Mouse (Mus musculus) adrenal gland (tissue): Measurements from ENCODE around the gene Tcaf2.

Experiments used
- intact Hi-C: fragments of 180-260 bp; cut with DNase I; formaldehyde crosslinking; loops from one replicate; pipeline ENCODE4 v1.15.1; 2025
- long read RNA-seq, 2 experiments: library from polyadenylated mRNA; unstranded; transcript quantifications; one replicate each; pipeline ENCODE4 v2.0.0; 2020; ENCODE audit warnings: borderline replicate concordance in 1 of 2; ENCODE audit not compliant: insufficient replicate concordance in 1 of 2

Tcaf2 gene
- long read RNA-seq, experiment 1, result 0 reads
- long read RNA-seq, experiment 2, partial matches to known transcripts, result 1 of 1 reads
- long read RNA-seq, experiment 2, other reads (novel, unspliced or antisense), result 0 of 1 reads

- intact Hi-C loops, result no loop called here
Measured at GRCm38 (mm10) chr6:42644912-42645549, at the start of gene Tcaf2. TSS of gene Tcaf2 (minus strand) at chr6:42645254.

GRCm38 (mm10) chr6:42692517-42693190 is 47.6 kb upstream of the Tcaf2 start:
- intact Hi-C loops, result no loop called here

DNA sequence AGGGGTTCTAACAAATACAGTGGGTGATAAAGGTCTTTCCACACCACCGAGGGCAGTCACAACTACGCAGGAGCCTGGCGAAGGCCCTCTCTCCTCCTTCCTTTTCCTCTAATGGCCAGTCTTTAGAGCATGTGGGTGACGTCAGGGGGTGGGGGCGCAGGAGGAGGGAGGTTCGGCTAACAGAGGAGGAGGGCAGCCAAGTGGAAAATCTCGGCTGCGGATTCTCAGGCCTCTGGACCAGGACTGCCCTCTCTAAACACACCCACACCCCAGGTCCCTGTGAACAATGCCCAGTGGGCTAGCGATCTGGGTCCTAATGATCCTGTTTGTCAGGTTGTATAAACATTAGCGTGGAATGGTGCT is 47.1 kb upstream of the Tcaf2 start:
- intact Hi-C loops, result no loop called here

GRCm38 (mm10) chr6:42689761-42690160 is 44.7 kb upstream of the Tcaf2 start:
- intact Hi-C loops, result no loop called here

GRCm38 (mm10) chr6:42687907-42688306 is 42.9 kb upstream of the Tcaf2 start:
- intact Hi-C loops, result no loop called here

DNA sequence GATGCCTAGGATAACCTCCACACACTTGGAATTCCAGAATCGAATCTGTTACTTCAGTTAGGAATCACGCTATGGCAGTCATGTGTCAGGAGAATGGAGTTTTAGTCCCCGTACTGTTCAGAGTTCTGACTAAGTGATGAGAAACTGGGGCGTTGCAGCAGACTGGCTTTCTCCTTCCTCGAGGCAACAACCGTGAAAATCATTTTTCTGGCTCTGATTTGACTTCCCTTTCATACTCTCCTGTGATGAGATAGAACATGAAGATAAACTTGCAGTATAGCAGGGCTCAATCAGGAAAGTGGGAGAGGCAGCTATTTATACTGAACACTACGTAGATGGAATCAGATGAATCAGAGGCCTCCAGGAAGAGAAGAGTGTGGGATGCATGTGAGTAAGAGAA is 35.0 kb upstream of the Tcaf2 start:
- intact Hi-C loops, result no loop called here

DNA sequence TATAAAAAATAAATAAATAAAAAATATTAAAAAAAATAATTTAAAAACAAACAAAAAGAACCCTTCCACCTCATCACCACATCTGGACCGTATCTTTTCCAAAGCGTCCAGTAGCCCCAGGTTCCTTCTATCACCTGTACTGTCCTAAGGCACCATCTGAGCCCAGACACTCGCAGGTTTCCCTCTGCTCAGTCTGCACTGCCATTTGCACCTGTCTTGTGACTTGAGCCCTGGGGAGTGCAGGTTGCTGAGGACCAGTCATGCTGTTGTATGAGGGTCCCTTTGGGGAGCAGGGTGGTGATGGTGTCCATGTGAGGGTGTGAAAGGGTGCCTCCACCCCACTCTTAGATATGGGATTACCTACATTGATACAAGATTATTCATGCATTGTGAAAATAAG is 31.0 kb upstream of the Tcaf2 start:
- intact Hi-C loops, result no loop called here

DNA sequence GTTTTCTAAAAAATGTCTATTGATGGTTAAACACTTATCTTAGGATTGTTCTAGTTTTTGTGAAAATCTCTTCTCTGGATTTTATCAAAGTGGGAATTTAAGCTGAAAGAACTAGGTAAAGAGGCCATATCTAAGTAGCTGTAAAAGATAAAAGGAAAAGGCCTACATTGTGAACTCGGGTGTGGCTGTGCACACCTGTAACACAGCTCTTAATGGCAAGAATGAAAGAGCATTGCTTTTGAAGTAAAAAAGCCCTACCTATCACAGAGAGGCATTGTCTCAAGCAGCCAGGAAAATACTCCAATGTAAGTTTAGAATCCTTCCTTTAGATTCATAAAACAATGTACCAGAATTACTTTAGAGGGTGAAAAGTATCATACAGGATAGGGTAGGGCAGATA is 26.7 kb upstream of the Tcaf2 start:
- intact Hi-C loops, result no loop called here

DNA sequence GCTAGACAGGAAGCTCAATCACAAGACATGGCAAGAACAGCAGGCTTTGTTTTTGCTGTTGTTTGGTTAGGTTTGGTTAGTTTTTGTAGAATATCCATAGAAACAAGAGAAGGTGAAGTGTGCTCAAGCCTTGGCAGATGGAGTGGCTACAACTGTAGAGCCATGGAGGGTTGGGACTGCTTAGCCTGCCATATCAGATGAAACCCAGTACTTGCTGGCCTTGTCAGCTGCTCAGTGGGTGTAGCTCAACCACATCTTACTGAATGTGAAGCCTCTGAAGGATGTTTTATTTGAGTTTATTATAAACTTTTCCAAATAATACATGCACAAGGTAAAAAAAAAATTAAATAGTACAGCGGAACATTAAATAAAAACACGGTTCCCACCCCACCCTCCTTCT is 22.7 kb upstream of the Tcaf2 start:
- intact Hi-C loops, result no loop called here

DNA sequence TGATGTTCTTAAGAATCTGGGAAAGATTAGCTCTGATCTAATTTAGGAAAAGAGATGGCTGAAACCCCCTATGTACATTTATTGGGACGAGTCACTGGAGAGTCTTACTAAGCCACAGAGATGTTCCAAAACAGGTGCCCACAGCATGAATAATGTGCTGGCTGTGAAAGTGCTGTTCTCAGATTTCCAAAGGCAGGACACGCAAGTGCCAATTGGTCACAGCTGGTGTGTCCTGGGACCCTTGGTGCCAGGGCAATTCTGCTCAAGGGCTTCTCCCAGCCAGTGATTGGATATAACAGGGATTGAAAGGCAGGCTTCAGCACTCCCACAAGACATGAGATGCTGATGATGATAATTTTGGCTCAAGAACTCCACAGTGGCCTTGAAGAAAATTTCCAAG is 16.7 kb upstream of the Tcaf2 start:
- intact Hi-C loops, result no loop called here

- intact Hi-C loops, result no loop called here
Measured at GRCm38 (mm10) chr6:42634393-42634792, 10.7 kb downstream of the Tcaf2 start.

DNA sequence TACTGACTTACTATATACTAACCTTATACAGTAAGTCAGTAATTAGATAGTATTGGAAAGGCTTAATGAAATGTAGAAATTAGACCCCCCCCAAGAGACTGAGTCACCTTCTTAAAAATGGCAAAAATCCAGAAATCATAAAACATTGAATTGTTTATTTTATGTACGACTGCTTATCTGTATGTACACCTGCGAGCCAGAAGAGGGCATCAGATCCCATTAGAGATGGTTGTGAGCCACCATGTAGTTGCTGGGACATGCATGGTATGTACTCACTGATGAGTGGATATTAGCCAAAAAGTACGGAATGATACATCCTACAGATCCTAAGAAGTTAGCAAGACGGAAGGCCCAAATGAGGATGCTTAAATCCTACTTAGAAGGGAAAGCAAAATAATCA is 13.7 kb downstream of the Tcaf2 start:
- intact Hi-C loops, result no loop called here

DNA sequence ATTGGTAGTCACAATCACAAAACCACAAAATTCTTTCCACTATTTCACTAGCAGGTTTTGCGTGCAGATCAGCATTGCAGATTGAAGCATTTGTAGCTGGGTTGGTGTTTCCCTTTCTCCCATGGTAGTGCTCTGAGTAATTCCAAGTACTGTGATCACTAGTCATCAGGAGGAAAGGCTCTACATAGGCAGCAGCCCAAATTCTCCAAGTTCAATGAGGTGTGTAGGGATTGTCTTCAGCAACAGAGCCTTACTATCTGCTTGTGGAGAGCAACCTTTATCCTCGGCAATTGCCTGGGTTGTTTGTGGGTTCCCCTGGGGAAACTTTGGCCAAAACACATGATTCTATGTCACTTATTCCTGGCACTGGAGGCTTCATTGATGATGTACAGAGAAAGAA is 28.1 kb downstream of the Tcaf2 start:
- intact Hi-C loops, result no loop called here

DNA sequence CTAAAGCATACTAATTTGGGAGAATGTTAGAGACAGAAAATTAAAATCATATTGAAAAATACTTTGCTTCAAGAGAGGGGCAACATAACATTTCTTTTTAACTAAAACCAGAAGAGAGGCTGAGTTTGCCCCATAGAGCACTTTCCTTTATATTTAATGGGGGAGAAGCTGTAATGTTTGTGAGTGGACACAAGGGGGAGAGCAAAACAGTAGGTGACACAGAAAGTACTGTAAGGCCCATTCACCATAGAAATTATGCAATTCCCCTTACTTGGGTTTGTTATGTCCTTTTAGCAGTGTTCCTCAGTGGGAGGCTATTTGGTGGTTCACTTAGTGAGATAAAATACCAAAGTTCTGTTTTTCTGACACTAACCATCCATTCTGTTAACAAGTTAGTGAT is 32.8 kb downstream of the Tcaf2 start:
- intact Hi-C loops, result loop anchor here (5.0 kb wide), 1 partner anchor 250 kb away; no protein-coding TSS in a partner anchor

DNA sequence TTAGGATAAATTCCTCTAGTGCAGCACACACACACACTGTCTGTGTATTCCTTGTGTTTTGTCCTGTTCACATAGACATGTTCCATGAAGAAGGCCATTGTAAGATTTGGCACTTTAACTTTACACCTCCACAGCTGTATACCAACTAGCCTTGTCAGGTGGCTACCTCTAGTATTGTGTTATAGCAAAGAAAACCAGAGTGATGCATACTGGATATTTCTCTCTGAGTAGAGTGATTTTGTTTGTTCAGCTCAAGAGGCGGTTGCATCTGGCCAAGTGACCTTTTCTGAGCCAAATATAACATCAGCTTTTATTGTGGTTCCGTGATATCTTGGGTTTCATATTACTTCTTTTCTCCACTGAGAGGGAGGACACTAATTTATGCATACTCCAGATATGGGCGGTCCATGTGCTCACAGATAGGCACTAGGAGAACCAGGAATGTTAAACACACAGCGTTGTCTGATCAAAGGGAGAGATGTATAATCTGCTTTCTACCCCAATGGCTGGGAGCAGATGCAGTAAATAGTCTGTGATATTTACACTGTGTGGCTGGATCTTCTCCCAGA is 34.0 kb downstream of the Tcaf2 start:
- intact Hi-C loops, result loop anchor here (5.0 kb wide), 1 partner anchor 251 kb away; no protein-coding TSS in a partner anchor

GRCm38 (mm10) chr6:42597592-42597991 is 47.5 kb downstream of the Tcaf2 start, which contains the start of gene Tcaf3:
TSS of gene Tcaf3 (minus strand) at chr6:42597692.
- intact Hi-C loops, result no loop called here

DNA sequence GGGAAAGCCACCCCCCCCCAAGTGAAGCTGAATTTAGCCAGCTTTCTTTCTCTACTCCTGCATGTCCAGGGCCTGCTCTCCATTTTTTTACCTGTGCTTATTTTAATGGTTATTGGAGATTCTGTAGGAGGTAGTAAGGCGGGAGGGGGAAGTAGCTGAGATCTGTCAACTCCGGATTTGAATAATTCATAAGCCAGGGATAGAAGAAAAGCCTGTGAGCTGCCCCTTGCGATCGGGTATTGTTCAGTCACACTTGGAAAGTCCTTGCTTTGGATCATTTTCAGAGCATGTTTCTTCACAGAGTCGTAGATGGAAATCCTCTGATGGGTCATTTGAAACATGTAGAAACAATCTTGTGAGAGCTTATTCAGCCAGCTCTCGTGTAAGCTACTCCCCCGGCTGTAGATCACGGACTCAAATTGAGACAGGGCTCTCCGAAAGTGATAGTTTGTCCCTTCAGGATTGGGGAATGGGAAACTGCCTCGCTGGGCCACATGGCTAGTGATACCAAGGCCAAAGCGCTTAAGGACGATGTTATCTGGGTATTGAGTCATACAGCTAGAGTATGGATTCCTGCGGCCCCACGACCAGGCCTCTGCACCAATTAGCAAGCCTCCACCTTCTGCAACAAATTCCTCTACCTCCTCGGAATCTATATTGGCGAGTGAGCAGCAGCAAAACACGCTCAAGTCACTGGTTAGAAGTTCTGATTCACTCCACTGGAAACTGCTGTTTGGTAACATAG is 51.7 kb downstream of the Tcaf2 start:
- intact Hi-C loops, result no loop called here

DNA sequence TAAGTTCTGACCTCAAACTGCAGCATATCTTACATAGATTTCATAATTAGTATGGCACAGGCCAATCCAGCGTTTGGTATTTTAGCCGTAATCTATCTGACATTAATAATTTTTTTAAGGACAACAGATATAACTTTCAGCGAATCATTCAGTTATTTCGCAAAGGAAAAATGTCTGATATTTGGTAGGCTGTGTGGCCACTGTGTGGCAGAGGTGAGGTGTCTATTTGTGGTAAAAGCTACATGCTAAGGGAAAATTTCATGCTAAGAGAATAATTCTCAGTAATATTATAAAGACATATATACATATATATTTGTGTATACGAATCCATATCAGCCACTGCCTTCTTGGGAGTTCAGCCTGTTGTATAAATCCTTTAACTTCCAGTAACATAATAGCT is 58.5 kb downstream of the Tcaf2 start:
- intact Hi-C loops, result loop anchor here (10.0 kb wide), 2 partner anchors 322 to 822 kb away; partner anchors contain the start of genes Casp2 and Tmem139

- intact Hi-C loops, result loop anchor here (1.0 to 10.0 kb wide), 5 partner anchors 46 to 819 kb away; partner anchors contain the start of genes Casp2 and Tmem139
Measured at GRCm38 (mm10) chr6:42583488-42583872, 61.6 kb downstream of the Tcaf2 start.

DNA sequence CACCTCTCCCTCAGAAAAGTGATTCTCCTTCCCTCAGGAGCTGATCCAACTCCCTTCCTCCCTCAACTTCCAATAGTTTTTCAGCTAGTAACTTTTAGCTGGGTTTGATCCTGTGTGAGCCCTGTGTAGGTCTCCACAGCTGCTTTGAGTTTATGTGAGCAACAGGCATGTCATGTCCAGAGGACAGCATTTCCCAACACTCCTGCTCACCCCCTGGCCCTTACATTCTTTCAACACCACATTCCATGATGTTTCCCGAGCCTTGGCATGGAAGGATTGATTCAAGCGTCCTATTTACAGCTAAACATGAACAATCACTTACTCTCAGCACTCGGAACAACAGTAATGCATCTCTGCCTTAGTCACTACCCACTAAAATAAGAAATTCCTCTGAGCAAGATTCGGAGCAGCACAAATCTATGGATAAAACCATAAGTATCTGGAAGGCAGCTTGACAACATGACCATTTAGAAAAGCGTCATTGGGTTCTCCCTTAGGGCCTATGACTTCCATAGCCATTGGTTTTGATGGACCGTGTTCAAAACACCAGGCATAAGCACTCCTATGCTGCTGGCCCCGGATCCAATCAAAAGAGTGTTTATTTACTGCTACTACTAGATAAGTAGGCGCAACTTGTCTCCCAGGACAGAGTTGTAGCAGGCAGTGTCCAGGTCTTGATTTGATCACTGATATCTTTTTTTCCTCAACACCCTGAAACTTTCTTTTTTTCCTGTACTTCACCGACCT is 62.1 kb downstream of the Tcaf2 start:
- intact Hi-C loops, result loop anchor here (1.0 to 10.0 kb wide), 5 partner anchors 46 to 818 kb away; partner anchors contain the start of genes Casp2 and Tmem139

- intact Hi-C loops, result no loop called here
Measured at GRCm38 (mm10) chr6:42578678-42579077, 66.4 kb downstream of the Tcaf2 start.
